Mouse (Mus musculus) G1E-ER4 (cell line): ENCODE measurements around the gene Itpk1. TPM values are rescaled to one million over a fixed set of nuclear protein-coding genes. Genes with fewer than 3 reads are reported as not detected.

ENCODE experiments used
- GATA1 ChIP-seq: IDR thresholded peaks from one replicate; pipeline ENCODE4 v1.8.0; 2012; ENCODE audit warnings: low read length, inconsistent platforms
- polyA plus RNA-seq: library from polyadenylated mRNA; stranded (reverse); fragments of >175 nt; gene quantifications from 2 replicates; pipeline ENCODE4 v1.2.3, GENCODE M21; 2012

Gene Itpk1
- polyA plus RNA-seq, 1 experiment, result 3.1 TPM

GRCm38 (mm10) chr12:102585390-102585789 is 119.3 kb downstream of the Itpk1 start:
- TF ChIP-seq GATA1, result no peak

DNA sequence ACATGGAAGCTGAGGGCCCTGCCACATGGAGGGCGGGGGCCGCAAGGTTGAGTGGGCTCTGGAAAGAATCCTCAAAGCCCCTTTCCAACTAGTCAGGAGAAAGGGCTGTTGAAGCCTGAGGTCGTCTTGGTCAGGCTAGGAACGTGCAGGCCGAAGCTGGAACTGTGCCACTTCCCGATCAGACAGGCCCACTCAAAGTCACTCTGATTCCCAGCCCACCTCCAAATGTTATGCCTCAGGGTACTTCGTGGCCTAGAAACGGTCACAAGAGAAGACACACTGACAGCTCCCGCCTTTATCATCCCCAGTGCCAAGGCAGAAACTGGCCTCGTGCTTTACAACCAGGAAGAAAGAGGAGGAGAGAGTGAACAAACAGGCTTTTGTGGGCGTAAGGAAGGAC is 122.3 kb downstream of the Itpk1 start:
- TF ChIP-seq GATA1, result no peak

DNA sequence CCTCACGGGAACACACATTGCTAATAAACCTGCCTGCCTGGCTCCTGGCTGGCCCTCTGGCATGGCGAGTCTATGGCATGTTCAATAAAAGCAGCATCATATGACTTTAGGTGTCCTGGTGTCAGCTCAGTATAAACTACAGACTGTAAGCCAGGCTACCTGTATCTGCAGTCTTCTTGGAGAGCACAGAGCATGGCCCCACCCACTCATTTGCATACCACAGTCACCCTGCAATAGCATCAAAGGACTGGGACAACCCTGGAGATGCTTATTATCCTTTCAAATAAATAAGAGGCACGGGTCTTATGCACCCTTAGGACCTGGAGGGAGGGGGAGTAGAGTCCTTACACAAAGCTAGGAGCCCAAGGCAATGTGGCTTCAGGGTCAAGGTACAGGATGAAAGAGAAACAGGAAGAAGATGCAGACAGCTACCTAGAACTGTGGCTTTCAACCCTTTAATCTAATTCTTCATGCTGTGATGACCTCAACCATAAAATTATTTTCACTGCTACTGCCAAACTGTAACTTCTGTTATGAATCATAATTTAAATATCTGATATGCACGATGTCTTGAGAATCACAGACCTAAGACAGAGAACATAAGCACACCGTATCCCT is 123.0 kb downstream of the Itpk1 start:
- no peak for TF ChIP-seq GATA1

GRCm38 (mm10) chr12:102579041-102579440 is 125.7 kb downstream of the Itpk1 start:
- TF ChIP-seq GATA1, result no peak

DNA sequence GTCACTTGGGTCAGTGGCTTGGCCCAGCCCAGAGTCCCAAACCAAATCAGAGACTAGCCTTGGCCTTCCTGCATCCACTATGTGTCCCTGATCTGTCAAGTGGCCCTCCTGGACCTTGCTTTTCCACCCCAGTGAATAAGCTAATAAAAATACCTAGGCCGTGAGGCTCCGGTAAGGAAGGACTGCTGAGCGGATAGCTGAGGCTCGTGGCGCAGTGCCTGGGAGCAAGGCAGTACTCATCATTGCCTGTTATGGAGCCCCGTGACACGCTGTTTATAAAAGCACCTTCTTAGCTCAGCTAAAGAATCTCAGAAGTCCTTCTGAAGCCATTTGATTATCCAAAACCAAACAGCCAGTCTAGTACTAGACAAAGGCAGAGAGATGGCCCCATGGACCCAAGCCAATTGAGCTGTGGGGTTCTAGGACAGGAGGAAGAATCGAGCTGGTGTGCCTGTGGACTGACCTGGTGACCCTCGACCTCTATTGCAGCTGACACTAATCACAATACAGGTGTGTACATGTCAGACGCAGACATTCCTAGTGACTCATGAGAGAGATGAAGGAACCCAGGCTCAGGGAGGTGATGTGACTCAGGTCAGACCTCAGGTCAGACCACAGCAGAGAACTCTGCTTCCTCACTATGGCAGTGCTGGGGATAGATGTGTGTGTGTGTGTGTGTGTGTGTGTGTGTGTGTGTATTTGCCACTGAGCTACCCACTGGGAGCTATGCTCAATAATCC is 127.9 kb downstream of the Itpk1 start:
- no peak for TF ChIP-seq GATA1

DNA sequence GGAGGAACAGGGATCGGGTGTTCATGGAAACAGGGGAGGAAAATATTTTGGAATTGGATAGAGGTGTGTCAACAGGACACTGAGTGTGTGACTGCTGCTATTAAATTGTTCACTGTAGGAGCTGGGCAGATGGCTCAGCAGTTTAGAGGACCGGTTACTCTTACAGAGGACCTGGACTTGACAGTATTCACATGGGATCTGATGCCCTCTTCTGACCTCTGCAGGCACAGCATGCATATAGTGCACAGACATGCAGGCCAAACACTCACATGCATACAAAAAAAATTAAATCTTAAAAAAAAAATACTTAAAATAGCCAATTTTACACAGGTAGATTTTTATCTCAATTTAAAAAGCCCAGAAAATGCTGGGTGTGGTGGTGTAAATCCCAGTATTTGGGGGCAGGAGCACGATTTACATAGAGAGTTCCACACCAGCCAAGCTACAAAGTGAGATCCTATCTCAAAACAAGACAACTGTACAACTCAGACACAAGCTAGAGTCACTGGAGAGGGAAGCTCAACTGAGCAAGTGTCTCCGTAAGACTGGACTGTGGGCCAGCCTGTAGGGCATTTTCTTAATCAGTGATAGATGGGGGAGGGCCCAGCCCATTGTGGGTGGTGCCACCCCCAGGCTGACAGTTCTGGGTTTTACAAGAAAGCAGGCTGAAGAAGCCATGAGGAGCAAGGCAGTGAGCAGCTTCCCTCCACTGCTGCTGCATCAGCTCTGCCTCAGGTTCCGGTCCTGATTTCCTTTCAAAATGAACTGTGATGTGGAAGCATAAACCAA is 129.0 kb downstream of the Itpk1 start:
- TF ChIP-seq GATA1, result no peak

- no peak for TF ChIP-seq GATA1
Measured at GRCm38 (mm10) chr12:102573036-102573435, 131.7 kb downstream of the Itpk1 start.

DNA sequence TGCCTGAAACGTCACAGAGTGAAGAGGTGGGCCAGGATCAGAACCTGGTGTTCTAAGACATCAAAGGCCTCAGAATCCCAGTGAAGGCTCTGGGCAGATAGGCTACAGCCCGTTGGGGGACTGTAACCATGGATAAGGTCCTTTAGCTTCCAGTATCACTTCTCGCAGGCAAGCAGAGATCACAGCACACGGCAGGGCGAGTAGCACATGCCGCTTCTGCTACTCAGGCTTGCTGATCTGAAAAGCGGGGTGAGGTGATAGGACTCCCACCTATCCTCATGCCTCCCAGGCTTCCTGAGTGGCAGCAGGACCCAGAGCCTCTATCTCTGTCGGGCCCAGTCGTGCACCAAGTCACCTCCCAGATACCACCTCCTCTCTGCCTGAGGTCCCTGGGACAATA is 133.1 kb downstream of the Itpk1 start:
- no peak for TF ChIP-seq GATA1

- TF ChIP-seq GATA1, result no peak
Measured at GRCm38 (mm10) chr12:102570734-102571133, 134.0 kb downstream of the Itpk1 start.

DNA sequence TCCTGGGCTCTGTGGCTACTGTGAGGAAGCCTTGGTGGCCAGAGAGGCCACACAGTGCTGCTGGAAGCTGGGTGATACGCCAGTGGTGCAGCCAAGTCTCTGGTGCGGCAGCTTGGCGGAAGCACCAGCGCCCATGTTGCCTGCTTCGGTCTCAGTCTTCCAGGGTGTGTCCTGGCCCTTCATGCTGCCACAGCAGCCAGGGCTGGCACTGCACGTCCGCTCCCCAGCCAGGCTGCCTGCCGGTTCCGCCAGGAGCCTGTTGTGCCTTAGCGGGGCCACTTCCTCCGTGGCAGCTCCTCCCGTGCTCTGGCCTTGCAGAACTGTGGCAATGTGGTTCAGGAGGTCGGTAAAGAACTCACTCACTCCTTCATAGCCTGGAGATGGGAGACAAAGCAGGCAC is 134.6 kb downstream of the Itpk1 start:
- TF ChIP-seq GATA1, result no peak

- no peak for TF ChIP-seq GATA1
Measured at GRCm38 (mm10) chr12:102568219-102568618, 136.5 kb downstream of the Itpk1 start.

DNA sequence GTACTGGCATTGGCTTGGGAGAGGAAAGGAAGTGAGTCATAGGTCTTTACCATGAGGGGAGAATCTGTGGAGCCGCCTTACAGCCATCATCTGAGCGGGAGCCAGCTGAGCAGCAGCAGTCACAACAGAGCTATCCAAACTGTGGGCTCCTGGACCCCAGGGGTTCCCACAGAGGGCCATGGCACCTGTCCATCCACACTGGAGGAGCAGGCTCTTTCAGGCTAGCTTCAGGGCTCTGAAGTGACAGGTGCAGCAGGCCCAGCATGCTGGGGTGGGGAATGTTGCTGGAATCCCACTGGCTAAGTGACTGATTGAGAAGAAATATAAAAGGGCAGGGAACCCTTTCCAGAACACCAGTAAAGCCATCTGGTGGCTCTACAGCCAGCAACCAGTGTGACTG is 137.8 kb downstream of the Itpk1 start:
- no peak for TF ChIP-seq GATA1

- TF ChIP-seq GATA1, result no peak
Measured at GRCm38 (mm10) chr12:102565086-102565485, 139.6 kb downstream of the Itpk1 start.

DNA sequence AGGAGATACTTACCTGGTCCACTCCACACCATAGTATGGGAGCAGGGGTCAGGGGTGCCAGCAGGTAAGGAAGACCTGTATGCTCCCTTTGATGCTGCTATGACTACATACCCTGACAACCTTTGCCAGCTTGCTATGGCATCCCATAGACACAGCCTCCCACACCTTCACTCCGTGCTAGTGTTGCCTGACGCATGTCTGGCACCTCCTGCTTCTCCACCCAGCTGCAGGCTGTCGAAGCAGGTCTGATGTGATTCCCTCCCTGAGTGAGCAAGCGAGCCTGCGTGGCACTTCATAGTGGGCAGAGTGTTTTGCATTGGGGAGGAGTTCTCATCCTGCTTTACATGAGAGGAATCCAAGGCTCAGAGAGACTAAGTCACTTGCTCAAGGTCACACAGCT is 147.4 kb downstream of the Itpk1 start:
- no peak for TF ChIP-seq GATA1

DNA sequence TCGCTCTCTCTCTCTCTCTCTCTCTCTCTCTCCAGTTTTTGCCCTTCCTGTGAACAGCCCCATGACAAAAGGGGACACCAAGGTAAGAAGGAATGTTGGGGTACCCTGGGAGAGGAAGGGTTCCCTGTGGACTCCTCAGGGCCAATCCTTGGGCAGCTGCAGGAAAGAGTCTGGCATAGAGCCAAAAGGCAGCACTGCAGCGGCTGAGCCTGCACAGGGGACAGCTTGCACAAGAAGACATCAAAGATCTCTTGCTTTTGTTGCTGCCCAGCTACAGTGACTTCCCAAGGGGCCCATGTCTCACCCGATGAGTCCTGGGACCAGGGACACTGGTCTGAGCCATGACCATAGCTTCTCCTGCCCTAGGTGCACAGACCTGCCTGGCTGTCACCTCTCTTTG is 148.9 kb downstream of the Itpk1 start:
- TF ChIP-seq GATA1, result no peak

DNA sequence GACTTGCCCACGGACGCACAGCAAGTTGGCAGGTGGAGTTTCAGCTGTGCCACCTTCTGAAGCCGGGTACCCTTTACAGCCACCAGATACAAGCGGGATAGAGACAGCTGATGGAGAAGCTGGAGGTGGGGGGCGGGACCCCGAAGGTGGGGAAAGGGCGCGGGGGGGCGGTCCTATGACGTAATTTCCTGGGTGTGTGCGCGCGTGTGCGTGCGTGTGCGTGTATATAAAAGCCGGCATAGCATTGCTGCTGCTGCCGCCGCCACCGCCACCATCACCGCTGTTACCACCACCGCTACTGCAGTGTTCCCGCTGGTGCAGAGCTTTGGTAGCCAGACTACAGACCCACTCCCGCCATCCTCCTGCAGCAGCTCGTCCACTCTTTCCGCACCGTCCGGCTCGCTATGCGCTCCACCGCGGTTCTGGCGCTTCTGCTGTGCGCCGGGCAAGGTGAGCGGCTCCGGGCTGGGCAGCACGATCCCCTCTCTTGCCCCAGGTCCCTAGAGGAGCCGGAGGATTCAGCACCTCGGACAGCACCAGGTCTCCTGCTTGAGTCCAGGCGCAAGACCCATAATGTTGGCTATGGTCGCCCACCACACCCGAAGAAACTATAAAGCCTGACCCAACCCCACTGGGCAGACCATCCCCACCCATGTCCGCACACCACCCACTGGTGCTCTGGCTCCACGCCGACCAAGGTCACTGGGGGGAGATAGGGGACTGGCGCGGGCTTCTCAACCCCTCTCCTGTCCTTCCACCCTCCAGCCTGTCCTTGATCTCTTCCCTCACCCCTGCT is 149.8 kb downstream of the Itpk1 start, which contains the start of gene Chga:
TSS of gene Chga (plus strand) at position 249 of the 796 bp plus-strand sequence.
- TF ChIP-seq GATA1, result no peak
